Mouse (Mus musculus) ES-E14 (cell line): ENCODE measurements around the gene 5430419D17Rik. TPM values are rescaled to one million over a fixed set of nuclear protein-coding genes. Genes with fewer than 3 reads are reported as not detected.

ENCODE experiments used
- DNase-seq: peaks from one replicate; pipeline ENCODE4 v3.0.0-alpha.2; 2013; ENCODE audit warnings: low read depth, low spot score
- H3K27ac ChIP-seq: 2 replicates; pipeline ENCODE4 v1.5.1; 2012; ENCODE audit warnings: low read depth, mild to moderate bottlenecking, low read length, moderate library complexity, mixed read lengths; ENCODE audit not compliant: poor library complexity, insufficient read depth, severe bottlenecking
- H3K36me3 ChIP-seq: 2 replicates; pipeline ENCODE4 v1.6.1; 2012; ENCODE audit warnings: mild to moderate bottlenecking, low read length, moderate library complexity, mixed read lengths; ENCODE audit not compliant: control insufficient read depth, poor library complexity, insufficient read depth, severe bottlenecking
- H3K4me1 ChIP-seq, 2 experiments: fragments of 150-350 bp in 1 of 2; sonication (generic) in 1 of 2; 2 replicates each; pipeline ENCODE4 v1.6.1; 2012; ENCODE audit warnings: low read length in 2 of 2, mild to moderate bottlenecking in 1 of 2, mixed read lengths in 1 of 2; ENCODE audit not compliant: control insufficient read depth in 2 of 2, insufficient read depth in 2 of 2, poor library complexity in 1 of 2
- H3K4me3 ChIP-seq, 2 experiments: fragments of 150-350 bp in 1 of 2; sonication (generic) in 1 of 2; 2 replicates each; pipeline ENCODE4 v1.5.1; 2012; ENCODE audit warnings: low read length in 2 of 2, low read depth in 1 of 2, mild to moderate bottlenecking in 1 of 2, mixed read lengths in 1 of 2; ENCODE audit not compliant: insufficient read depth in 1 of 2, poor library complexity in 1 of 2, severe bottlenecking in 1 of 2
- H3K9ac ChIP-seq: 2 replicates; pipeline ENCODE4 v1.6.1; 2012; ENCODE audit warnings: low read depth, mild to moderate bottlenecking, low read length, mixed read lengths; ENCODE audit not compliant: poor library complexity, insufficient read depth, severe bottlenecking
- H3K9me3 ChIP-seq: fragments of 150-350 bp; sonication (generic); 2 replicates; pipeline ENCODE4 v1.6.1; 2012; ENCODE audit warnings: low read depth, mild to moderate bottlenecking, low read length; ENCODE audit not compliant: control insufficient read depth, insufficient read depth
- CHD2 ChIP-seq: IDR thresholded peaks from 2 replicates; pipeline ENCODE4 v1.6.1; 2014; ENCODE audit warnings: mild to moderate bottlenecking, low read depth, low read length, inconsistent platforms
- HCFC1 ChIP-seq: IDR thresholded peaks from 2 replicates; pipeline ENCODE4 v1.6.1; 2012; ENCODE audit warnings: low read length, inconsistent platforms, borderline replicate concordance; ENCODE audit not compliant: insufficient read depth
- MAFK ChIP-seq: IDR thresholded peaks from 2 replicates; pipeline ENCODE4 v1.6.1; 2014; ENCODE audit warnings: mild to moderate bottlenecking, low read depth, low read length, inconsistent platforms; ENCODE audit not compliant: insufficient read depth
- ZC3H11A ChIP-seq: IDR thresholded peaks from 2 replicates; pipeline ENCODE4 v1.6.1; 2012; ENCODE audit warnings: low read depth, mild to moderate bottlenecking, inconsistent platforms, low read length, borderline replicate concordance
- ZNF384 ChIP-seq: IDR thresholded peaks from 2 replicates; pipeline ENCODE4 v1.6.1; 2012; ENCODE audit warnings: low read depth, low read length, inconsistent platforms
- in situ Hi-C, 2 experiments: fragments of 600-800 bp; cut with MboI; formaldehyde crosslinking; loops; one replicate each; pipeline ENCODE4 v1.15.1; 2025; ENCODE audit warnings: low sequenced_read_pairs in 2 of 2, inconsistent platforms in 1 of 2; ENCODE audit not compliant: unreplicated experiment in 2 of 2
- total RNA-seq: library from RNA; depleted of rRNA; stranded (reverse); fragments of 300-350 nt; gene quantifications from 2 replicates; pipeline ENCODE4 v1.2.3, GENCODE M21; 2012

5430419D17Rik gene
- total RNA-seq, 1 experiment = 0.04 TPM

DNA sequence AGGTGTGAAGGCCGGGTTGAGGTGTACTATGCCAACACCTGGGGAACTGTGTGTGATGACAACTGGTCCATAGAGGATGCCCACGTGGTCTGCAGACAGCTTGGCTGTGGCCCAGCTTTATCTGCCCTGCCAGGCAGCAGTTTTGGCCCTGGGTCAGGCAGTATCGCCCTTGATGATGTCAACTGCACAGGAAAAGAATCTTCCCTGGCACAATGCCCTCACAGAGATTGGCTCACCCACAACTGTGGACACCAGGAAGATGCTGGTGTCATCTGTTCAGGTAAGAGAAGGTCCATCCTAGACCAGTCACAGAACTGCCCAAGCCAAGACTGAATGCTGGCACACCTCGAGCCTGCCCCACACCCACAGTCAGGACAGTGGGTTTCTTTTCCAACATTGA is 91.6 kb downstream of the 5430419D17Rik start:
- no peak for TF ChIP-seq ZNF384
- no peak for TF ChIP-seq CHD2
- in situ Hi-C loops = no loop called here
- H3K4me3 ChIP-seq = no peak overlapping the region
- no peak overlapping the region for H3K27ac ChIP-seq
- no peaks in the 10 kb centered on the region for H3K36me3 ChIP-seq
- no peaks in the 10 kb centered on the region for H3K9me3 ChIP-seq
- no peaks in the 10 kb centered on the region for H3K4me1 ChIP-seq
- DNase-seq = no peak
- no peak overlapping the region for H3K9ac ChIP-seq

GRCm38 (mm10) chr7:131297151-131297550 is 122.9 kb downstream of the 5430419D17Rik start:
- Histone ChIP-seq H3K9ac (no peak overlapping the region), H3K27ac (no peak overlapping the region), H3K36me3 (no peaks in the 10 kb centered on the region), H3K9me3 (no peaks in the 10 kb centered on the region), H3K4me3 (no peak overlapping the region), H3K4me1 (no peaks in the 10 kb centered on the region)
- no peak for DNase-seq
- in situ Hi-C loops = no loop called here
- no peak for TF ChIP-seq CHD2
- no peak for TF ChIP-seq ZC3H11A
- no peak for TF ChIP-seq HCFC1
- TF ChIP-seq MAFK = no peak
- no peak for TF ChIP-seq ZNF384

- Histone ChIP-seq H3K9me3 (no peaks in the 10 kb centered on the region), H3K27ac (no peak overlapping the region), H3K9ac (no peak overlapping the region), H3K4me3 (no peak overlapping the region), H3K36me3 (no peaks in the 10 kb centered on the region), H3K4me1 (no peaks in the 10 kb centered on the region)
- no peak for TF ChIP-seq MAFK
- no peak for TF ChIP-seq ZC3H11A
- no peak for TF ChIP-seq HCFC1
- TF ChIP-seq CHD2 = no peak
- TF ChIP-seq ZNF384 = no peak
- DNase-seq = no peak
- in situ Hi-C loops = no loop called here
Measured at GRCm38 (mm10) chr7:131303340-131303739, 129.1 kb downstream of the 5430419D17Rik start.

GRCm38 (mm10) chr7:131306733-131307132 is 132.5 kb downstream of the 5430419D17Rik start:
- in situ Hi-C loops = no loop called here
- TF ChIP-seq CHD2 = no peak
- no peak for TF ChIP-seq MAFK
- no peak for TF ChIP-seq HCFC1
- TF ChIP-seq ZNF384 = no peak
- TF ChIP-seq ZC3H11A = no peak
- Histone ChIP-seq H3K27ac (no peak overlapping the region), H3K36me3 (no peaks in the 10 kb centered on the region), H3K4me1 (no peaks in the 10 kb centered on the region), H3K4me3 (no peak overlapping the region), H3K9ac (no peak overlapping the region), H3K9me3 (no peaks in the 10 kb centered on the region)
- no peak for DNase-seq

DNA sequence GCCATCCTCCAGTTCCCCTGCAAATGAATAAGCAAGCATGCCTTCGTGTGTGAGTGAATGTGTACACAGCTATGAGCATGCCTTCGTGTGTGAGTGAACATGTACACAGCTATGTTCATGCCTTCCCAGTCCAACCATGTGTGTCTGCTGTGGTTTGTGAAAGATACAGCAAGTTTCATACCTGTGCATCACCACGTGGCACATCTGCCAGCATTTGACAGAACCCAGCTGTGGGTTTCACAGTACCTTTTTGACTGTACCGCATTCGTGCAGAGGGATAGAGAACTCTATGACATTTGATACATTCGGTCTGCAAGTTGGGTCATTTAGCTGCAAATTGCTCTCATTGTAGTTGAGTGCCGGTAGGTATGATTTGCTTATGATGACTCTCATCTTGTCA is 140.3 kb downstream of the 5430419D17Rik start:
- Histone ChIP-seq H3K9ac (no peak overlapping the region), H3K27ac (no peak overlapping the region), H3K4me3 (no peak overlapping the region), H3K9me3 (no peaks in the 10 kb centered on the region), H3K4me1 (0 out of 4 replicates have a peak, but pooled peaks cover 0 to 3% of the 10 kb centered on the region in 2 experiments), H3K36me3 (no peaks in the 10 kb centered on the region)
- in situ Hi-C loops = no loop called here
- TF ChIP-seq ZC3H11A (no peak), CHD2 (no peak), ZNF384 (no peak), HCFC1 (no peak)
- DNase-seq = no peak
